Mouse (Mus musculus) thymus, adult 2 months (tissue): ENCODE measurements around the gene Gm28048. TPM values are rescaled to one million over a fixed set of nuclear protein-coding genes. Genes with fewer than 3 reads are reported as not detected.

Source experiments
- DNase-seq: peaks from one replicate; pipeline ENCODE4 v3.0.0; 2021
- H3K27ac ChIP-seq: fragments of 200-500 bp; 2 replicates; pipeline ENCODE4 v1.5.1; 2012; ENCODE audit warnings: low read length, control low read depth; ENCODE audit not compliant: control insufficient read depth, insufficient read depth
- H3K27me3 ChIP-seq: fragments of 200-500 bp; 2 replicates; pipeline ENCODE4 v1.6.1; 2012; ENCODE audit warnings: mild to moderate bottlenecking, low read length, moderate library complexity, mixed read lengths; ENCODE audit not compliant: control insufficient read depth, insufficient read depth
- H3K36me3 ChIP-seq: fragments of 200-500 bp; 2 replicates; pipeline ENCODE4 v1.6.1; 2012; ENCODE audit warnings: mild to moderate bottlenecking, low read length, moderate library complexity; ENCODE audit not compliant: control insufficient read depth, insufficient read depth
- H3K4me1 ChIP-seq: fragments of 200-500 bp; replicated peaks from 2 replicates; pipeline ENCODE4 v1.6.1; 2012; ENCODE audit warnings: low read length; ENCODE audit not compliant: control insufficient read depth, insufficient read depth
- H3K4me3 ChIP-seq: fragments of 200-500 bp; 2 replicates; pipeline ENCODE4 v1.5.1; 2012; ENCODE audit warnings: mild to moderate bottlenecking, low read length, control low read depth, moderate library complexity; ENCODE audit not compliant: control insufficient read depth, insufficient read depth
- CTCF ChIP-seq: fragments of 200-500 bp; IDR thresholded peaks from 2 replicates; pipeline ENCODE4 v1.5.1; 2012; ENCODE audit warnings: mild to moderate bottlenecking, control low read depth, low read length, moderate library complexity, borderline replicate concordance; ENCODE audit not compliant: control insufficient read depth, poor library complexity, insufficient read depth; ENCODE audit errors: extremely low read depth
- POLR2A ChIP-seq: fragments of 200-500 bp; IDR thresholded peaks from 2 replicates; pipeline ENCODE4 v1.6.1; 2012; ENCODE audit warnings: mild to moderate bottlenecking, low read length, control low read depth, moderate library complexity; ENCODE audit not compliant: control insufficient read depth, poor library complexity, insufficient read depth; ENCODE audit errors: extremely low read depth
- WGBS: fragments of 180-500 bp; shearing (Covaris S2); methylation state at CpG from one replicate; pipeline ENCODE4 v1.1.7; 2018; 5-methylcytosine and 5-hydroxymethylcytosine counted together
- polyA plus RNA-seq: library from polyadenylated mRNA; depleted of rRNA; stranded (reverse); fragments of >200 nt; gene quantifications from 2 replicates; pipeline ENCODE4 v1.2.3, GENCODE M21; 2012

The Gm28048 gene
- polyA plus RNA-seq, 1 experiment = not detected

GRCm38 (mm10) chr11:22857106-22857704, 124.7 kb downstream of the Gm28048 start:
- no peak overlapping the region for H3K27ac ChIP-seq
- no peaks in the 10 kb centered on the region for H3K36me3 ChIP-seq
- H3K4me1 ChIP-seq = peaks cover 36% of the 10 kb centered on the region
- H3K4me3 ChIP-seq = no peak overlapping the region
- H3K27me3 ChIP-seq = no peaks in the 10 kb centered on the region
- 12% methylated on average over 5 of the region's 5 CpGs for WGBS
- no peak for DNase-seq
- TF ChIP-seq CTCF = no peak
- TF ChIP-seq POLR2A = no peak

- TF ChIP-seq POLR2A (no peak), CTCF (no peak)
- WGBS = 33% methylated on average over 3 of the region's 3 CpGs
- DNase-seq = no peak
- Histone ChIP-seq H3K27ac (0 out of 2 replicates have a peak overlapping the region, but pooled peaks have one; percentile 24), H3K27me3 (no peaks in the 10 kb centered on the region), H3K4me3 (no peak overlapping the region), H3K4me1 (peaks cover 40% of the 10 kb centered on the region), H3K36me3 (no peaks in the 10 kb centered on the region)
These were observed 125.4 kb downstream of the Gm28048 start for GRCm38 (mm10) chr11:22856371-22856965.

GRCm38 (mm10) chr11:22854571-22854970, 127.3 kb downstream of the Gm28048 start:
- no peak for DNase-seq
- H3K4me3 ChIP-seq = no peak overlapping the region
- no peaks in the 10 kb centered on the region for H3K36me3 ChIP-seq
- H3K27me3 ChIP-seq = no peaks in the 10 kb centered on the region
- TF ChIP-seq POLR2A = no peak
- no peak for TF ChIP-seq CTCF
- H3K4me1 ChIP-seq = peaks cover 47% of the 10 kb centered on the region
- WGBS = 13% methylated on average over 4 of the region's 4 CpGs
- peak overlapping the region; percentile 81 for H3K27ac ChIP-seq

GRCm38 (mm10) chr11:22853477-22854157, 128.3 kb downstream of the Gm28048 start:
- Histone ChIP-seq H3K4me1 (peaks cover 47% of the 10 kb centered on the region), H3K4me3 (peak overlapping the region; percentile 17; the same call in 1 of the 2 replicates)
- WGBS = 7% methylated on average over 2 of the region's 2 CpGs

GRCm38 (mm10) chr11:22852510-22852909, 129.4 kb downstream of the Gm28048 start:
- H3K36me3 ChIP-seq = no peaks in the 10 kb centered on the region
- peak overlapping the region; percentile 81 for H3K27ac ChIP-seq
- H3K4me3 ChIP-seq = no peak overlapping the region; the same call in 1 of the 2 replicates
- 13% methylated on average over 1 of the region's 1 CpGs for WGBS
- H3K4me1 ChIP-seq = peaks cover 55% of the 10 kb centered on the region
- H3K27me3 ChIP-seq = no peaks in the 10 kb centered on the region
- TF ChIP-seq POLR2A (no peak), CTCF (no peak)
- no peak for DNase-seq

More at GRCm38 (mm10) chr11:22853477-22854157, 128.3 kb downstream of the Gm28048 start:
- TF ChIP-seq CTCF (no peak), POLR2A (no peak)
- DNase-seq = peak; percentile 47
- H3K36me3 ChIP-seq = no peaks in the 10 kb centered on the region
- H3K27me3 ChIP-seq = no peaks in the 10 kb centered on the region
- peak overlapping the region; percentile 81 for H3K27ac ChIP-seq

- Histone ChIP-seq H3K4me3 (no peak overlapping the region), H3K27ac (peak overlapping the region; percentile 86), H3K36me3 (no peaks in the 10 kb centered on the region), H3K4me1 (peaks cover 58% of the 10 kb centered on the region), H3K27me3 (no peaks in the 10 kb centered on the region)
- TF ChIP-seq CTCF (no peak), POLR2A (no peak)
- 3% methylated on average over 4 of the region's 4 CpGs for WGBS
- peak; percentile 55 for DNase-seq
These were observed 130.5 kb downstream of the Gm28048 start for GRCm38 (mm10) chr11:22851416-22851815.
